Comparison of ENCODE assay signal across 10 mouse cellular contexts in the genomic region with DNA sequence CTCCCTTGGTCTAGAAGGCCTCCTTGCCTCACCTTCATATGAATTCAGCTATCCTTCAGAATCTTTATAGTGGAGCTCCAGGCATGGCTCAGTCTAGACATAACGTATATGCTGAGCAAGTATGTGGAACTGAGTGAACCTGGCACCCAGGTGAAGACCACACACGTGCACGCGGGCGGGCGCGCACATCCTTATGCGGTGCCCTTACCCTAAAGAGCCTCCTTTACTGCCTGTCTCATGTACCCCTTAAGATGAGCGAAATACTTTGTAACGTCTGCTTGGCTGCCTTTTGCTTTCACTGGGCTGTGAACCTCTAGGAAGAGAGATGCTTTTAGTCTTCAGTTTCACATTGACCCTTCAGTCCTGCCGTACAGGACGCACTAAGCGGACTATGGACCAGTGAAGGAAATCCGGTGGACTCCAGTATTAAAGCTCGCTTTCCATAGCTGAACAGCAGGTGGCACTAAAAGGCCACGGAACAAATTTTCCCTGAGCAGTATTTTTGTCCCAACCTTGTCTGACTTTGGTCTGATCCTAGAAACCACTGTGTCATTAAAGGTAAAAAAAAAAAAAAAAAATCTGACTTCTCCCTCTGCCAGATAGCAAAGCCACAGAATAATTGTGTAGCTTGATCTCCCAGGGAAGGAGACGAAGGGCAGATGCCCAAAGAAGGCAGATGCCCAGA. TPM values are rescaled to one million over a fixed set of nuclear protein-coding genes. Genes with fewer than 3 reads are reported as not detected.
A peak's percentile ranks its signal among the peaks of the same experiment; 100 is the strongest.
DNase-seq lines count a peak whose midpoint lies in the region; ATAC-seq and TF ChIP-seq lines count a peak whose summit lies in the region.
"Had no signal": no experiment of that assay in that cellular context is flagged by ENCODE, and none has a peak within 500 bp of the region (broad histone marks: within the 10 kb centered on the region; RNA-seq: fewer than 3 reads in every experiment).

No protein-coding gene starts in this region.

- H3K36me3 ChIP-seq in kidney, embryonic 14.5 days (ENCODE audit: control insufficient read depth, insufficient read depth, low read length), result no peaks in the 10 kb centered on the region
- no peaks in the 10 kb centered on the region for H3K36me3 ChIP-seq in lung, postnatal 0 days (ENCODE audit: insufficient read depth, low read length)
- H3K36me3 ChIP-seq: embryonic facial prominence, embryonic 15.5 days; neural tube, embryonic 13.5 days had no signal

- TF ChIP-seq POLR2A in brain, embryonic 14.5 days (IDR thresholded peaks at IDR 0.05; ENCODE audit: borderline replicate concordance, extremely low read depth, insufficient read depth, insufficient read length, poor library complexity, severe bottlenecking), result no peak

- H3K4me2 ChIP-seq in kidney, embryonic 14.5 days (replicated peaks; ENCODE audit: low read depth, low read length), result no peak overlapping the region
- H3K4me2 ChIP-seq in lung, postnatal 0 days (replicated peaks; ENCODE audit: low read depth, low read length), result no peak overlapping the region
- H3K4me2 ChIP-seq: embryonic facial prominence, embryonic 15.5 days; neural tube, embryonic 13.5 days had no signal

- DNase-seq in kidney, adult 11 months, result peak; percentile 68
- peak; percentile 61 for DNase-seq in ES-CJ7 (ENCODE audit: low read depth, low spot score)
- peak; percentile 80 for DNase-seq in brain, embryonic 14.5 days (ENCODE audit: low read depth)
- DNase-seq in frontal cortex, postnatal 25 days (ENCODE audit: low spot score in 2 of 2), result peak; percentile 47 to 62
- peak; percentile 73 to 86 for DNase-seq in kidney, postnatal 36 days
- peak; percentile 81 for DNase-seq in lung, postnatal 0 days (ENCODE audit: low spot score)
- peak; percentile 7 for DNase-seq in thymus, postnatal 0 days (ENCODE audit: low spot score)

- WGBS in kidney, embryonic 14.5 days, result 61% methylated on average over 17 of the region's 17 CpGs
- WGBS in lung, postnatal 0 days, result 52% methylated on average over 17 of the region's 17 CpGs

- H3K9me3 ChIP-seq in kidney, embryonic 14.5 days (ENCODE audit: control insufficient read depth, low read length), result no peaks in the 10 kb centered on the region
- no peaks in the 10 kb centered on the region for H3K9me3 ChIP-seq in lung, postnatal 0 days (ENCODE audit: low read length)
- H3K9me3 ChIP-seq: embryonic facial prominence, embryonic 15.5 days; neural tube, embryonic 13.5 days had no signal

- H3K4me1 ChIP-seq in kidney, embryonic 14.5 days (ENCODE audit: control insufficient read depth, insufficient read depth, low read length), result peaks cover 6% of the 10 kb centered on the region; the same call in 1 of the 2 replicates
- no peaks in the 10 kb centered on the region for H3K4me1 ChIP-seq in lung, postnatal 0 days (ENCODE audit: insufficient read depth, low read depth, low read length)

- H3K4me3 ChIP-seq in kidney, embryonic 14.5 days (ENCODE audit: low read length), result no peak overlapping the region
- no peak overlapping the region for H3K4me3 ChIP-seq in lung, postnatal 0 days (ENCODE audit: low read depth, low read length)
- H3K4me3 ChIP-seq: embryonic facial prominence, embryonic 15.5 days; neural tube, embryonic 13.5 days had no signal

- no peaks in the 10 kb centered on the region for H3K27me3 ChIP-seq in kidney, embryonic 14.5 days (ENCODE audit: control insufficient read depth, insufficient read depth, low read length)
- H3K27me3 ChIP-seq in lung, postnatal 0 days (replicated peaks; ENCODE audit: insufficient read depth, low read length), result no peaks in the 10 kb centered on the region
- H3K27me3 ChIP-seq: embryonic facial prominence, embryonic 15.5 days; neural tube, embryonic 13.5 days had no signal

- no peak for ATAC-seq in kidney, embryonic 14.5 days (ENCODE audit: low FRiP score, low TSS enrichment)
- no peak for ATAC-seq in lung, postnatal 0 days

- H3K9ac ChIP-seq in kidney, embryonic 14.5 days (ENCODE audit: low read depth, low read length), result no peak overlapping the region
- H3K9ac ChIP-seq in lung, postnatal 0 days (replicated peaks; ENCODE audit: low read depth), result no peak overlapping the region
- H3K9ac ChIP-seq: embryonic facial prominence, embryonic 15.5 days; neural tube, embryonic 13.5 days had no signal

- TF ChIP-seq CTCF in brain, embryonic 14.5 days (IDR thresholded peaks at IDR 0.05; ENCODE audit: borderline replicate concordance, extremely low read depth, insufficient read depth, insufficient read length), result peak; percentile 78; the same call in 1 of the 2 replicates
- TF ChIP-seq CTCF in lung, postnatal 0 days (IDR thresholded peaks at IDR 0.05), result peak; percentile 82

- no peak overlapping the region for H3K27ac ChIP-seq in kidney, embryonic 14.5 days (ENCODE audit: low read depth, low read length)
- H3K27ac ChIP-seq in lung, postnatal 0 days (ENCODE audit: low read length), result no peak overlapping the region
- H3K27ac ChIP-seq: embryonic facial prominence, embryonic 15.5 days had no signal

- TF ChIP-seq EP300 in lung, postnatal 0 days (IDR thresholded peaks at IDR 0.05), result peak; percentile 42; the same call in 1 of the 2 replicates

RNA-seq across cellular contexts. Expression of gene Nudt2, which starts 3.6 kb away (rescaled TPM):
- 61.5 and 75.7 TPM in 2 replicates for polyA plus RNA-seq in kidney, embryonic 14.5 days (2014; fragmentation: Nextera tagmentation; extraction: Ambion mirVana)
- 37.8 and 41.5 TPM in 2 replicates for polyA plus RNA-seq in brain, embryonic 14.5 days (2012; rRNA removed)
- 23.7 and 28.5 TPM in 2 replicates for polyA plus RNA-seq in lung, postnatal 0 days (2015; fragmentation: Nextera tagmentation; extraction: Ambion mirVana)
- 28.5 and 31.0 TPM in 2 replicates for polyA plus RNA-seq in thymus, postnatal 0 days (2015; fragmentation: Nextera tagmentation; extraction: Ambion mirVana)

RNA-seq across cellular contexts. Expression of gene Kif24, which starts 3.9 kb away (rescaled TPM):
- polyA plus RNA-seq in kidney, embryonic 14.5 days (2014; fragmentation: Nextera tagmentation; extraction: Ambion mirVana), result 8.5 and 9.3 TPM in 2 replicates
- polyA plus RNA-seq in brain, embryonic 14.5 days (2012; rRNA removed), result 4.2 TPM in 2 replicates
- 1.1 and 1.3 TPM in 2 replicates for polyA plus RNA-seq in lung, postnatal 0 days (2015; fragmentation: Nextera tagmentation; extraction: Ambion mirVana)
- polyA plus RNA-seq in thymus, postnatal 0 days (2015; fragmentation: Nextera tagmentation; extraction: Ambion mirVana), result 5.6 and 5.9 TPM in 2 replicates

RNA-seq across cellular contexts. Expression of gene AI464131, which starts 34.3 kb away (rescaled TPM):
- polyA plus RNA-seq in kidney, embryonic 14.5 days (2014; fragmentation: Nextera tagmentation; extraction: Ambion mirVana), result 3.8 and 8.9 TPM in 2 replicates
- 4.0 and 8.3 TPM in 2 replicates for polyA plus RNA-seq in brain, embryonic 14.5 days (2012; rRNA removed)
- 5.0 and 5.5 TPM in 2 replicates for polyA plus RNA-seq in lung, postnatal 0 days (2015; fragmentation: Nextera tagmentation; extraction: Ambion mirVana)
- polyA plus RNA-seq in thymus, postnatal 0 days (2015; fragmentation: Nextera tagmentation; extraction: Ambion mirVana), result 0.60 TPM in 2 replicates

RNA-seq across cellular contexts. Expression of gene 1110017D15Rik, which starts 48.6 kb away (rescaled TPM):
- polyA plus RNA-seq in kidney, embryonic 14.5 days (2014; fragmentation: Nextera tagmentation; extraction: Ambion mirVana), result 0.93 and 1.0 TPM in 2 replicates
- 8.3 and 10.3 TPM in 2 replicates for polyA plus RNA-seq in brain, embryonic 14.5 days (2012; rRNA removed)
- polyA plus RNA-seq in lung, postnatal 0 days (2015; fragmentation: Nextera tagmentation; extraction: Ambion mirVana), result 37.3 and 41.4 TPM in 2 replicates
- 0.94 and 1.5 TPM in 2 replicates for polyA plus RNA-seq in thymus, postnatal 0 days (2015; fragmentation: Nextera tagmentation; extraction: Ambion mirVana)

Comparison
In these comparisons a context has a peak if more than half of its experiments do, and no peak if none do; other contexts are left out.
1. DNase-seq: peak in every context shown above with its lines; median percentile 81 in lung, postnatal 0 days; 80 in brain, embryonic 14.5 days; 80 in kidney, postnatal 36 days; 68 in kidney, adult 11 months; 61 in ES-CJ7; 54 in frontal cortex, postnatal 25 days; 7 in thymus, postnatal 0 days.